Mouse (Mus musculus) forebrain, embryonic 12.5 days (tissue): ENCODE data around the gene Ankar. TPM values are rescaled to one million over a fixed set of nuclear protein-coding genes. Genes with fewer than 3 reads are reported as not detected.

Experiments
- ATAC-seq: fragments of 200-750 bp; cut with Nextera tagmentation; 2 replicates; pipeline ENCODE4 v1.8.0; 2017; ENCODE audit warnings: moderate TSS enrichment; ENCODE audit not compliant: low FRiP score
- H3K27ac ChIP-seq: fragments of 300-500 bp; sonication (generic); 2 replicates; pipeline ENCODE4 v1.5.1; 2016; ENCODE audit warnings: mild to moderate bottlenecking
- H3K27me3 ChIP-seq: fragments of 300-500 bp; sonication (generic); 2 replicates; pipeline ENCODE4 v1.6.1; 2016; ENCODE audit warnings: mild to moderate bottlenecking
- H3K36me3 ChIP-seq: fragments of 300-500 bp; sonication (generic); replicated peaks from 2 replicates; pipeline ENCODE4 v1.6.1; 2016; ENCODE audit warnings: mild to moderate bottlenecking
- H3K4me1 ChIP-seq: fragments of 300-500 bp; sonication (generic); 2 replicates; pipeline ENCODE4 v1.6.1; 2016
- H3K4me2 ChIP-seq: fragments of 300-500 bp; sonication (generic); 2 replicates; pipeline ENCODE4 v1.6.1; 2016; ENCODE audit warnings: mild to moderate bottlenecking, moderate library complexity
- H3K4me3 ChIP-seq: fragments of 300-500 bp; sonication (generic); replicated peaks from 2 replicates; pipeline ENCODE4 v1.5.1; 2016; ENCODE audit warnings: mild to moderate bottlenecking
- H3K9ac ChIP-seq: fragments of 300-500 bp; sonication (generic); 2 replicates; pipeline ENCODE4 v1.6.1; 2016; ENCODE audit warnings: mild to moderate bottlenecking
- H3K9me3 ChIP-seq: fragments of 300-500 bp; sonication (generic); 2 replicates; pipeline ENCODE4 v1.6.1; 2016
- WGBS: fragments of 180-500 bp; shearing (Covaris S2); methylation state at CpG from one replicate; pipeline ENCODE4 v1.1.7; 2016; 5-methylcytosine and 5-hydroxymethylcytosine counted together
- polyA plus RNA-seq: library from polyadenylated mRNA; unstranded; fragments of >200 nt; fragmentation: Nextera tagmentation; extraction: Ambion mirVana; gene quantifications from 2 replicates; pipeline ENCODE4 v1.2.1, GENCODE M21; 2016

The Ankar gene
- polyA plus RNA-seq = not detected in 2 replicates

DNA sequence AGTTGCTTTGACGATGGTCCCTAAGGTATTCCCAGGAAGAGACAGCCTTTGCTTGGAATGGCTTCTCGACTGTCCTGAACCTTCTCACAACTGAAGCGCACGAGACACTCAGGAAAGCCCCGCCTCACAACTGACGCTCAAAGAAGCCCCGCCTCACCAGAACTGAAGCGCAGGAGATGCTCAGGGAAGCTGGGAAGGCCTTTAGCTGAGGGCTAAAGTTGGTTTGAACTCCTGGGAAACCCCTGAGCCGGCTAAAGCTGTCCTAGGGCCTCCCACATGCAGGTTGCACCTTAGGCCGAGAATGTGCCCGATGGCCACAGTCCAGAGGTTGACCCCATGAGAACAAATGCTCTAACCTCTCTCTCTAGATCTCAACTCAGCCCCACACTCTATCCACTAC, at the start of gene Ankar:
Gene Ankar, minus strand, starts transcription at position 101 of the 400 bp plus-strand sequence.
- Histone ChIP-seq H3K36me3 (no peaks in the 10 kb centered on the region), H3K4me2 (no peak within 1 kb of the TSS), H3K27me3 (no peaks in the 10 kb centered on the region), H3K9ac (no peak within 1 kb of the TSS), H3K4me3 (no peak within 1 kb of the TSS), H3K27ac (no peak within 1 kb of the TSS), H3K9me3 (no peaks in the 10 kb centered on the region), H3K4me1 (no peaks in the 10 kb centered on the region)
- 85% methylated on average over 11 of the region's 11 CpGs for WGBS
- no peak for ATAC-seq

DNA sequence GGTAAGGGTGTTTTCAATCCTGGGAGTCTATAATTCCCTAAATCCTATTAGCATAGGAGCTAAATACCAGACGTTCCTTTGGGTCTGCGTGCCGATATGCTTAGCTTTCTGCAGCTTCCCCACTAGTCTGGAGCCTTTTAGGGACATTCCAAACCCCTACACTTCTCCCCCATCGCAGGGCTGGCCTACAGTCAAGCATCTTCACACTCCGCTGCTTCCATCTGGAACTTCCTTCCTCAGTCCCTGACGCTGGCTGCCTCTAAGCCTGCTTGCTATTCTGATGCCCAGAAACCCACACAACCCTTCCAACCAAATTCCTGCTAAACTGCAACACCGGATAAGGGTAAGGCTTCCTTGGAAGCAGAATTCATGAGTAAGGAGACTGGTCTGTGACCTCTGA, 46.0 kb upstream of the Ankar start:
- Histone ChIP-seq H3K4me2 (no peak overlapping the region), H3K27me3 (0 out of 2 replicates have a peak, but pooled peaks cover 3% of the 10 kb centered on the region), H3K9me3 (no peaks in the 10 kb centered on the region), H3K27ac (no peak overlapping the region), H3K4me3 (no peak overlapping the region), H3K4me1 (no peaks in the 10 kb centered on the region), H3K9ac (no peak overlapping the region), H3K36me3 (no peaks in the 10 kb centered on the region)
- 72% methylated on average over 7 of the region's 7 CpGs for WGBS
- no peak for ATAC-seq

DNA sequence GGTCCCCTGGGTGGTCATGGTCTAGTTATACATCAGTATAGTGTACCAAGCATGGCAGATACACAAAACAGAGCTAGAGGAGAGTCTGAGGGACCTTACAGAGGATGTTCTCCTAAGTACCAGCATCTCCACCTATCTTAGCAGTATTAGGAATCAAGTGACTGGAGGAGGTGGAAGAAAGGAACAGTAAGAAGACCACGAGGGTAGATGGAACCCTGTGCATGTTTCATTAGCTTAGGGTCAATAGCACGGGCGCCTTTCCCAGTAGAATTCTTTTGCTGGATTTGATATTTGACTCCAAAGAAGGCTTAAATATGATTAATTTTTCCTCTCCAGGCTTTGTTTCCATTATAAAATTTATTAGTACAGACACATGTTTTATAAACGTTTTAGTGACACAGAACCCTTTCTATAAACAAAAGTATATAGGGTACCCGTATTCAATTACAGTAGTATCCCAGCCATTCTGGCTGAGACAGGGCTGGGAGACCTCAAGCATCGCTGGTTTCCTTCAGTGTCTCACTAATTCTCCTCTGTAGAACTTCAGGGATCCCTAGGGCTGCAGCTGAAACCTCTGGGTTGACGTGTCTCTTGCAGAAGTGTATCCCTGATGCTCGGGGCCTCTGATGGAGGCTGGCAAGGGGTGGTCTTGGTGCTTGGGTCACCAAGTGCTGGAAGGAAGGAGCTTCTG, 44.6 kb upstream of the Ankar start:
- no peaks in the 10 kb centered on the region for H3K27me3 ChIP-seq
- H3K27ac ChIP-seq = no peak overlapping the region
- no peak overlapping the region for H3K9ac ChIP-seq
- H3K4me3 ChIP-seq = no peak overlapping the region
- 85% methylated on average over 8 of the region's 8 CpGs for WGBS
- H3K4me1 ChIP-seq = peaks cover 3% of the 10 kb centered on the region; the same call in 1 of the 2 replicates
- no peak overlapping the region for H3K4me2 ChIP-seq
- H3K9me3 ChIP-seq = no peaks in the 10 kb centered on the region
- no peaks in the 10 kb centered on the region for H3K36me3 ChIP-seq
- no peak for ATAC-seq

GRCm38 (mm10) chr1:72741406-72741805, 41.0 kb upstream of the Ankar start:
- Histone ChIP-seq H3K9me3 (no peaks in the 10 kb centered on the region), H3K4me2 (no peak overlapping the region), H3K36me3 (no peaks in the 10 kb centered on the region), H3K27me3 (no peaks in the 10 kb centered on the region), H3K4me3 (no peak overlapping the region), H3K9ac (no peak overlapping the region), H3K4me1 (peaks cover 15% of the 10 kb centered on the region), H3K27ac (no peak overlapping the region)
- 87% methylated on average over 5 of the region's 5 CpGs for WGBS
- no peak for ATAC-seq

- Histone ChIP-seq H3K36me3 (no peaks in the 10 kb centered on the region), H3K4me1 (peaks cover 15% of the 10 kb centered on the region), H3K27me3 (no peaks in the 10 kb centered on the region), H3K27ac (peak overlapping the region; percentile 61; the same call in 1 of the 2 replicates), H3K4me3 (no peak overlapping the region), H3K9ac (no peak overlapping the region), H3K9me3 (no peaks in the 10 kb centered on the region), H3K4me2 (no peak overlapping the region)
- 40% methylated on average over 10 of the region's 10 CpGs for WGBS
- ATAC-seq = no peak
These were observed 39.3 kb upstream of the Ankar start for GRCm38 (mm10) chr1:72739681-72740063.

- Histone ChIP-seq H3K9ac (no peak overlapping the region), H3K4me3 (no peak overlapping the region), H3K27me3 (no peaks in the 10 kb centered on the region), H3K36me3 (no peaks in the 10 kb centered on the region), H3K9me3 (no peaks in the 10 kb centered on the region), H3K4me2 (no peak overlapping the region), H3K27ac (peak overlapping the region; percentile 61; the same call in 1 of the 2 replicates), H3K4me1 (peaks cover 15% of the 10 kb centered on the region)
- 69% methylated on average over 15 of the region's 15 CpGs for WGBS
- ATAC-seq = no peak
These were observed 38.7 kb upstream of the Ankar start for GRCm38 (mm10) chr1:72738946-72739680.

DNA sequence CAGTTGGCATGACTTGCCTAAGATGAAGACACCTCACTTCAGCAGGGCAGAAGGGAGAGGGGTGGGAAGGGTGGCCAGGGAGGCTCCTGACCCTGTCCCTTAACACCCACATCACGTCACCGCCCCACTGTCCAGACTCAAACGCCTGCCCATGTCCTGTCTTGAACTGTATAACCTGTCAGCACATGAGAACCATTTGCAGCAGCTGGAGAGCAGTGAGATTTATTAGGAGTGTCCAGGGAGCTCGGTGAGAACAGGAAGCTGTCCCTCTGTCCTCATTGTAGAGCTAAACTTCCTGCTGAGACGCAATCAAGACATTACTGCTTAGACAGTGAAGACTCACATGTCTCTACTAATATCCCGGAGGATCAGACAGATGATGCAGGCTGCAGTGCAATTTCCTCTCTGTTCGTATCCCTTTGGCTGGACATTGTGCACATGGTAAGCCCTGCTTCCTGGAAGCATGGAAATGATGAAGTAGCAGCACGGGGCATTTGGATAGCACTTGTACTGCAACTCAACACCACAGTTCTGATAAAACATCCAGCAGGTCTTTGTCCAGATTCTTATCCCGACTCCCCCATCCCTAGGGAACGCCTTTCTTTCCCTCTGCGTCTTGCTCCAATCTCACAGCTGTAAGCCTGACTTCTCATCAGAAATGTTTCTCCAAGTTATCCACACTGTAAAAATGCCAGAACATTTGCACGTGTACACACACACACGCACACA, 36.2 kb upstream of the Ankar start:
- H3K27me3 ChIP-seq = no peaks in the 10 kb centered on the region
- ATAC-seq = no peak
- H3K9ac ChIP-seq = no peak overlapping the region
- no peaks in the 10 kb centered on the region for H3K36me3 ChIP-seq
- no peak overlapping the region for H3K27ac ChIP-seq
- H3K4me1 ChIP-seq = peaks cover 15% of the 10 kb centered on the region
- WGBS = 74% methylated on average over 13 of the region's 13 CpGs
- H3K4me2 ChIP-seq = no peak overlapping the region
- H3K4me3 ChIP-seq = no peak overlapping the region
- no peaks in the 10 kb centered on the region for H3K9me3 ChIP-seq

GRCm38 (mm10) chr1:72733191-72733691, 32.9 kb upstream of the Ankar start:
- peaks cover 2% of the 10 kb centered on the region; the same call in 1 of the 2 replicates for H3K4me1 ChIP-seq
- H3K9me3 ChIP-seq = no peaks in the 10 kb centered on the region
- no peaks in the 10 kb centered on the region for H3K36me3 ChIP-seq
- H3K27ac ChIP-seq = no peak overlapping the region
- WGBS = 78% methylated on average over 9 of the region's 9 CpGs
- no peak overlapping the region for H3K9ac ChIP-seq
- no peak for ATAC-seq
- no peaks in the 10 kb centered on the region for H3K27me3 ChIP-seq
- H3K4me2 ChIP-seq = no peak overlapping the region
- no peak overlapping the region for H3K4me3 ChIP-seq

GRCm38 (mm10) chr1:72730126-72730525, 29.7 kb upstream of the Ankar start:
- no peak overlapping the region for H3K9ac ChIP-seq
- H3K4me3 ChIP-seq = no peak overlapping the region
- no peaks in the 10 kb centered on the region for H3K27me3 ChIP-seq
- H3K36me3 ChIP-seq = no peaks in the 10 kb centered on the region
- no peak overlapping the region for H3K27ac ChIP-seq
- no peaks in the 10 kb centered on the region; the same call in 1 of the 2 replicates for H3K4me1 ChIP-seq
- 86% methylated on average over 10 of the region's 10 CpGs for WGBS
- H3K4me2 ChIP-seq = no peak overlapping the region
- H3K9me3 ChIP-seq = no peaks in the 10 kb centered on the region
- ATAC-seq = no peak

GRCm38 (mm10) chr1:72728781-72729180, 28.4 kb upstream of the Ankar start:
- WGBS = 95% methylated on average over 4 of the region's 4 CpGs
- no peaks in the 10 kb centered on the region for H3K27me3 ChIP-seq
- H3K4me3 ChIP-seq = no peak overlapping the region
- H3K36me3 ChIP-seq = no peaks in the 10 kb centered on the region
- no peaks in the 10 kb centered on the region for H3K9me3 ChIP-seq
- no peak for ATAC-seq
- no peak overlapping the region for H3K4me2 ChIP-seq
- H3K9ac ChIP-seq = no peak overlapping the region
- no peaks in the 10 kb centered on the region; the same call in 1 of the 2 replicates for H3K4me1 ChIP-seq
- H3K27ac ChIP-seq = no peak overlapping the region

- no peak overlapping the region for H3K9ac ChIP-seq
- no peak overlapping the region for H3K27ac ChIP-seq
- H3K4me3 ChIP-seq = no peak overlapping the region
- no peaks in the 10 kb centered on the region for H3K27me3 ChIP-seq
- no peak for ATAC-seq
- no peak overlapping the region for H3K4me2 ChIP-seq
- peaks cover 1% of the 10 kb centered on the region; the same call in 1 of the 2 replicates for H3K36me3 ChIP-seq
- WGBS = 90% methylated on average over 13 of the region's 13 CpGs
- H3K4me1 ChIP-seq = no peaks in the 10 kb centered on the region; the same call in 1 of the 2 replicates
- no peaks in the 10 kb centered on the region for H3K9me3 ChIP-seq
These were observed 25.6 kb upstream of the Ankar start for GRCm38 (mm10) chr1:72725941-72726340.

DNA sequence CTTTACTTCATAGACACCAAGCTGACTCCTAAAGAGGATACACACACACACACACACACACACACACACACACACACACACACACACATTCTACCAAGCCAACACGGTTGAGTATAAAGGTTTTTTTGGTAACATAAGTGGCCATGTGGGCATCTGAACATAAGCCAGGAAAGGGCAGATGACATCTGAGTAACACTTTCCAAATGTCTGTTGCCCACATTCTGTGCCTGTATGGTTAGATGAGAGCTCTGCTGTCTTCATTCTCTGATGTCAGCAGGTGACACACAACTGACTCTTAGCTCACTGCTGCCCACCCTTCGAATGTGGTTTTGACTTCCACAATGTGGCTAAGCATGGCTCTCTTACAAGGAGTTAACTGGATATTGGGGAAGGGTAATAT, 24.0 kb upstream of the Ankar start:
- Histone ChIP-seq H3K27me3 (no peaks in the 10 kb centered on the region), H3K4me3 (no peak overlapping the region), H3K9ac (no peak overlapping the region), H3K27ac (no peak overlapping the region), H3K4me1 (peaks cover 7% of the 10 kb centered on the region; the same call in 1 of the 2 replicates), H3K36me3 (peaks cover 4% of the 10 kb centered on the region; the same call in 1 of the 2 replicates), H3K9me3 (no peaks in the 10 kb centered on the region), H3K4me2 (no peak overlapping the region)
- 94% methylated on average over 2 of the region's 2 CpGs for WGBS
- no peak for ATAC-seq
